ENCODE assay signal across 8 mouse cellular contexts in genomic region chr2:112367222-112367621, GRCm38 (mm10). TPM values are rescaled to one million over a fixed set of nuclear protein-coding genes. Genes with fewer than 3 reads are reported as not detected.
DNase-seq lines count a peak whose midpoint lies in the region; ATAC-seq and TF ChIP-seq lines count a peak whose summit lies in the region.

No protein-coding gene starts in this region.

- peak overlapping the region; percentile 81 for H3K9ac ChIP-seq in hindbrain, embryonic 14.5 days

- peak overlapping the region; percentile 72 for H3K4me2 ChIP-seq in hindbrain, embryonic 14.5 days (replicated peaks)

- peaks cover 29% of the 10 kb centered on the region for H3K36me3 ChIP-seq in embryonic facial prominence, embryonic 10.5 days (replicated peaks)
- H3K36me3 ChIP-seq in hindbrain, embryonic 14.5 days (replicated peaks; ENCODE audit: control insufficient read depth, insufficient read depth), result peaks cover 27% of the 10 kb centered on the region

- WGBS in embryonic facial prominence, embryonic 10.5 days, result 22% methylated on average over 15 of the region's 15 CpGs
- WGBS in hindbrain, embryonic 14.5 days, result 20% methylated on average over 15 of the region's 15 CpGs

- no peak for TF ChIP-seq CTCF in gastrocnemius, adult 2 months (IDR thresholded peaks at IDR 0.05)

- peak overlapping the region; percentile 95 for H3K27ac ChIP-seq in gastrocnemius, adult 2 months
- H3K27ac ChIP-seq in embryonic facial prominence, embryonic 10.5 days (replicated peaks), result peak overlapping the region; percentile 89
- H3K27ac ChIP-seq in hindbrain, embryonic 14.5 days, result no peak overlapping the region

- no peaks in the 10 kb centered on the region for H3K9me3 ChIP-seq in embryonic facial prominence, embryonic 10.5 days
- no peaks in the 10 kb centered on the region for H3K9me3 ChIP-seq in hindbrain, embryonic 14.5 days (ENCODE audit: control insufficient read depth, low read length)

- no peaks in the 10 kb centered on the region for H3K27me3 ChIP-seq in embryonic facial prominence, embryonic 10.5 days (replicated peaks; ENCODE audit: low read depth, poor library complexity, severe bottlenecking)
- H3K27me3 ChIP-seq in hindbrain, embryonic 14.5 days (ENCODE audit: control insufficient read depth, insufficient read depth, low read length), result no peaks in the 10 kb centered on the region

- peaks cover 20% of the 10 kb centered on the region for H3K4me1 ChIP-seq in embryonic facial prominence, embryonic 10.5 days
- H3K4me1 ChIP-seq in hindbrain, embryonic 14.5 days (replicated peaks; ENCODE audit: control insufficient read depth, insufficient read depth, low read length), result peaks cover 19% of the 10 kb centered on the region

- peak; percentile 38; the same call in 1 of the 2 replicates for ATAC-seq in hindbrain, embryonic 14.5 days (ENCODE audit: low FRiP score)
- peak; percentile 32; the same call in 1 of the 2 replicates for ATAC-seq in megakaryocyte-erythroid progenitor cell, adult 5-6 weeks (replicated peaks; ENCODE audit: low FRiP score, low TSS enrichment, poor library complexity, severe bottlenecking)

- intact Hi-C loops in gastrocnemius, adult 2 months (cut with DNase I), result loop anchor here (5.0 kb wide), 1 partner anchor 100 kb away; the partner anchor contains the start of genes Gm21985 and Slc12a6
- intact Hi-C loops in gastrocnemius, postnatal 36 days (cut with DNase I), result loop anchor here (5.0 kb wide), 1 partner anchor 105 kb away; the partner anchor contains the start of gene Nop10

- H3K4me3 ChIP-seq in gastrocnemius, adult 2 months, result peak overlapping the region; percentile 85
- H3K4me3 ChIP-seq in embryonic facial prominence, embryonic 10.5 days, result peak overlapping the region; percentile 94
- peak overlapping the region; percentile 75 for H3K4me3 ChIP-seq in hindbrain, embryonic 14.5 days (replicated peaks; ENCODE audit: low read length)

- DNase-seq in gastrocnemius, adult 2 months, result no peak
- DNase-seq in gastrocnemius, adult 8-10 months (ENCODE audit: low spot score in 2 of 2), result no peak
- DNase-seq in CD4-positive helper T cell, adult 2 months (ENCODE audit: low read depth, low spot score), result peak; percentile 19
- peak; percentile 11 for DNase-seq in embryonic facial prominence, embryonic 10.5 days (ENCODE audit: low spot score)
- DNase-seq in hindbrain, embryonic 14.5 days (ENCODE audit: low spot score), result no peak
- no peak for DNase-seq in urinary bladder, postnatal 4 days (ENCODE audit: low spot score in 2 of 2)
- DNase-seq in gastrocnemius, postnatal 36 days, result no peak

RNA-seq across cellular contexts. Expression of gene Emc4, which starts 0.6 kb away (rescaled TPM):
- 10 to 100 TPM; 68.4 to 75.8 TPM for total RNA-seq in gastrocnemius, adult 2 months (2021)
- 10 to 100 TPM; 72.9 to 76.0 (median 73.7) TPM for total RNA-seq in gastrocnemius, adult 8-10 months (2022)
- 112 and 113 TPM in 2 replicates for polyA plus RNA-seq in embryonic facial prominence, embryonic 10.5 days (2016; fragmentation: Nextera tagmentation; extraction: Ambion mirVana)
- 176 and 190 TPM in 2 replicates for polyA plus RNA-seq in hindbrain, embryonic 14.5 days (2014; fragmentation: Nextera tagmentation; extraction: Ambion mirVana)
- total RNA-seq in megakaryocyte-erythroid progenitor cell, adult 5-6 weeks (2014; fragmentation: Nextera tagmentation), result 77.4 and 77.7 TPM in 2 replicates
- total RNA-seq in megakaryocyte-erythroid progenitor cell, adult 5-6 weeks (2017), result 79.5 and 97.8 TPM in 2 replicates
- total RNA-seq in gastrocnemius, postnatal 36 days (2021), result 10 to 100 TPM; 59.0 to 71.1 TPM

RNA-seq across cellular contexts. Expression of gene Katnbl1, which starts 11.8 kb away (rescaled TPM):
- total RNA-seq in gastrocnemius, adult 2 months (2021), result 1 to 10 TPM; 2.1 to 3.2 TPM
- 1 to 10 TPM; 1.7 to 4.3 (median 2.0) TPM for total RNA-seq in gastrocnemius, adult 8-10 months (2022)
- 43.6 and 44.2 TPM in 2 replicates for polyA plus RNA-seq in embryonic facial prominence, embryonic 10.5 days (2016; fragmentation: Nextera tagmentation; extraction: Ambion mirVana)
- 36.2 and 42.7 TPM in 2 replicates for polyA plus RNA-seq in hindbrain, embryonic 14.5 days (2014; fragmentation: Nextera tagmentation; extraction: Ambion mirVana)
- total RNA-seq in megakaryocyte-erythroid progenitor cell, adult 5-6 weeks (2014; fragmentation: Nextera tagmentation), result 17.0 and 20.8 TPM in 2 replicates
- 20.1 and 27.8 TPM in 2 replicates for total RNA-seq in megakaryocyte-erythroid progenitor cell, adult 5-6 weeks (2017)
- 1 to 10 TPM; 1.9 to 3.1 TPM for total RNA-seq in gastrocnemius, postnatal 36 days (2021)

Comparison
In these comparisons a context has a peak if more than half of its experiments do, and no peak if none do; other contexts are left out.
1. DNase-seq: peak in CD4-positive helper T cell, adult 2 months (single experiment) and embryonic facial prominence, embryonic 10.5 days (single experiment); none in gastrocnemius, adult 2 months (single experiment), gastrocnemius, adult 8-10 months (0 of 2), hindbrain, embryonic 14.5 days (single experiment), urinary bladder, postnatal 4 days (0 of 2) and gastrocnemius, postnatal 36 days (0 of 2).
2. Peak in every context shown above with its lines, with median percentiles within 50 percentile points of each other: H3K4me3 ChIP-seq.